Mouse (Mus musculus) inflammation-experienced regulatory T-cells, adult 6 months (primary cell): ENCODE results near the gene Mpp4. TPM values are rescaled to one million over a fixed set of nuclear protein-coding genes. Genes with fewer than 3 reads are reported as not detected.
A peak's percentile ranks its signal among the peaks of the same experiment; 100 is the strongest.

Experiments
- ATAC-seq: one replicate; pipeline ENCODE4 v1.8.0; 2017
- polyA plus RNA-seq, 3 experiments: library from polyadenylated mRNA; unstranded; fragments of 100-300 nt; shearing (Covaris generic); gene quantifications; one replicate each; pipeline ENCODE4 v1.2.1; 2017

Gene Mpp4
- polyA plus RNA-seq, 3 experiments from 2014 or later, result 0.20 to 0.44 (median 0.35) TPM

DNA sequence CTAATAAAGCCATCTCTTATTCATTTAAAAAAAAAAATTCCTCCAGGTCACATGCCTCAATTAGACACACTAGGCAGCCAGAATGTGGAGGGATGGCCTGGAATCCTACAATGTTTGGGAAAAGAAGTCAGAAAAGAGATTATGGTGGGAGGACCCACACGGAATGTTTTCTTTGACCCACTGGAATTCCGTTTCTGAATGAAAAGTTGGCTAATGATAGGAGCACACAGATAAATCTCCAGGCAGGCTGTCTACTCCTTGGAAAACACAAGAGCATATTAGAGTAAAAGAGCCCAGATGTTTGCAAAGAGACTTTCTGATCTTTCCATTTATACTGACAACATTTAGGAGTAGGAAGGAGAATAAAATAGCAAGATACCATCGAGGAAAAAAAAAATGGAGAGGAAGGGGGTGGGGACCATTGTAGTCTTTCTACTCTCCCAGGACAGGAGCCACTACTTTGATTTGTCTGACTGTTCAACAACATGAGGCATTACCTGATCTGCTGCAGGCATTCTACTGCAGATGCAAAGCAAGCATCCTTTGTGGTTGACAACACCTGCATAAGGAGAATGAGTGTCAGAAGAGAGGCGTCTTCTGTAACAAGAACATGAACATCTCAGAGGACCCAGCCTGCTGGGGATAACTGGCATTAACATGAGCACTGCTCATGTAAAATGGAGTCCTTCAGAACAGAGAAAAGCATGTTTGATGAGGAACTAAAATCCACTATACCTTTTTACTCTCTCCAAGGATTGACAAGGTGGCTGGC lies 4.7 kb upstream of the Mpp4 start:
- no peak for ATAC-seq

DNA sequence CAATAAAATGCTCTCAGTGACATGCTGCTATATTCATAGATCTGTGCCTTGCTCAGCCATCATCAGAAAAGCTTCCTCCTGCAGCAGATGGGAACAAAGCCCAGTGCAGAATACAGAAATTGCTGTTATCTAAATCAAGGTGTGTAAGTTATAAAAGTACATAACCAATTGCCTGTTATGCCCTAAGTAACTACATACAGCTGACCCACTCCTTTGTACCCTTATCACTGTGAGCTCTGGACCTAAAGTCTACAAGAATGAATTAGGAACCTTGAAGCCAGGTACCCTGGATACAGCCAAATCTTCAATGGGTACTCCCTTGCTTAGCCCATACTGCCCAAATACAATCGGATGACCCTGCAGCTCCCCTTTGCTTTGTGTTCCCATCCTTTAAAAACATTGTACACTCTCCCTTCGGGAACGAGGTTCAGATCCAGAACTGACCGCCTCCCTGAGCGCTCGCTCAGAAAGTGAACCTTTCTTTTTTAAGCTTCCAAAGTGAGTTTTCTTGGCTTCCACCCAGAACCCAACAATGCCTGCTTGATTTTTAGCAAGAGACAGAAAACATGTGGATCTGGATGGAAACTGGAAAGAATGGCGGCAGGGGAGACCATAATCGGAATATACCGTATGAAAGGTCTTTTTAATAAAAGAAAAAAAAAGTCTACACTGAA lies 3.2 kb upstream of the Mpp4 start:
- no peak for ATAC-seq

DNA sequence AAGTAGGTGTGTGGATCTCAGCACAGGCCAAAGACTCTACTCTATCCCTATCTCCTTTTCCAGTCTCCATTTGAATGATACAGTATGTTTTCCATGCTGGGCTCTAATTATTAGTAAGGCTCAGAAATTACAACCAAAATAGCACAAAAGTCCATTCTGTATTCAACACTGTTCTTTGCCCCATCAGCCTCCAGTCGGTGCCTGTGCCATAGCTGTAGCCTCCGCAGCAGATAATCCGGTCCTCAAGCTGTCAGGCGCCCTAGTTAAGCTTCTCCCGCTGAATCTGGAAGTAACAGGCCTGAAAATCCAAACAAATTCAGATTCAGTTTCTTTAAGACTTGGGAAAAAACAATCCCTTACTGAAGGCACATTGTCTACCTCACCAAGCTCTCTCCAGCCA lies 729 bp upstream of the Mpp4 start:
- no peak for ATAC-seq

DNA sequence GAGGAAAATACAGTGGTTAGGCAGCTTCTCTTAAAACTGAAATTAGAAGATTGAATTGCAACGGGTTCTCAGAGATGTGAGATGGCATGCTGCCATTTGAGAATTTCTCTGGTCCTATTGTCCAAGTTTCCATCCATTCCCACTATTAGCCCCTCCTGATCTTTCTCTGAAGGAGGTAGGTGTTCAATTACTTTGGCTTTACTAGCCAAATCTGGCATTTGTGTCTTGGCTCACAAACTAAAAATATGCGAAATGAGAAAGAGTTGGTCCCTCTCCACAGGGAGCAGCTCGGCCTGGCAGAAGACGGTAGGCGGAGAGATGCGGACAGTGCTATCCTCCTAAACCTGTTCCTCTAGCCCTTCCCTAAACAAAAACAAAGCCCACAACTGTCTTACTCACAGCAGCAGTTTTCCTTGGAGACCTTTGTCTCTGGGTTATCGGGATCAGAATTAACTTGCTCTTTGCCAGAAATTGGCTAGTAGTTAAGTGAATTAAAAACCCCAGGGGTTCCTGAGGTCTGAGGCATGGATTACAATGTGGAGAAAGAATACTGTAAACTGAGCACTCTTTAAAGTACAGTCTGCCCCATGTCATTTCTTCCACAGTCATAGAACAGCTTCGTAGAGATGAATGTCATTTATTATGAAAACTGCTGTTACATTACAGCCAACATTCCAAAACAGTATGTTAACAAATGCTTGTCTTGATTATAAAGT lies 722 bp downstream of the Mpp4 start:
- ATAC-seq, result no peak

DNA sequence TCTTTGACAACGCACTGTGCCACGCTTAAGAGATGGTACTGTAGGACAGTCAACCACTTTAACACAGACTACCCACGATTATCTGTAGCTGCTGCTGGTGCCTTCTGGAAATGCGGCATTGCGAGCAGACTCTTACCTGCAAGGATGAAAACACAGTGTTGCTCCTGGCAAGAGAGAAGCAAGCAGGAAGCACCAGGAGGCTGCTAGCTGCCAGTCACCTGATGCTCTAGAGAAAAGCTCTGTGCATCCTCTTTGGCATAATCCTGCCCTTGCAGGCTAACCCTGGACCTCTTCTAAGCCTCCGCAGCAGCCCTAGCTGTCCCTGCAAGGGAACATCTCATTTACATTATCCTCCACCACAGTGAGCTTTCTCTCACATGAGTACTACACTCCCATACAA lies 1.8 kb downstream of the Mpp4 start:
- no peak for ATAC-seq

DNA sequence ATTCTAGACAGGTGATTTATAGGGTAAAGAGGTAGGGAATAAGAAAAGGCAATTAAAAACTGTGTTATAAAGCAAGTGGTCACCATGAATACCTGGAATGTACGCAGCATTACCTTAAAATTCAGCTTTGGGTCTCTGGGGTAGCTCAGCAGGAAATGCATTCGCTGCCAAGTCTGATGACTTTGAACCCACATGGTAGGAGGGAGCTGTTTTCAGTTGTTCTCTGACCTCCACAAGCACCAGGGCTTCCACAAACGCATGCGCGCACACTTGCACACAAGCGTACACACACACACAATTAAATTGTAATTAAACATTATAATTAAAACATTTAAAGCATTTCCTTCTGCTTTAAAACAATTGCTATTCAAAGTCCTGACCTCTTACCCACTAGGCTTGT lies 2.3 kb downstream of the Mpp4 start:
- no peak for ATAC-seq

DNA sequence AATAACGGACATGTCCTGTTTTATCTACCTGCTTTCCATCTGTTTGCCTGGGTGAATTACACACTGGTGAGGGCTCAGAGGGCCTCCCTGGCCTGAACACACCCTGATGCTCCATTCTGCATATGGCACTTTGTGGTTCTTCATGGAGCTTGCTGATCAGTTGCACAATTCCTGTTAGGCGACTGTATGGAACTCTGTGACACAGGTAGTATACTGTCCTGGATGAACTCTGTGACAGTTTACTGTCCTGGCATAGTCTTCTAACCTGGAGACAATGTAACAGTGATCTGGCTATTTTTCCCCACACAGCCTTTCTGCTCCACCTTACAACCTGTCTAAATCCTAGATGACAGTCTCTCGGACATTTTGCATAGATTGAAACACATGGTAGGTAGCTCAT lies 4.1 kb downstream of the Mpp4 start:
- no peak for ATAC-seq

DNA sequence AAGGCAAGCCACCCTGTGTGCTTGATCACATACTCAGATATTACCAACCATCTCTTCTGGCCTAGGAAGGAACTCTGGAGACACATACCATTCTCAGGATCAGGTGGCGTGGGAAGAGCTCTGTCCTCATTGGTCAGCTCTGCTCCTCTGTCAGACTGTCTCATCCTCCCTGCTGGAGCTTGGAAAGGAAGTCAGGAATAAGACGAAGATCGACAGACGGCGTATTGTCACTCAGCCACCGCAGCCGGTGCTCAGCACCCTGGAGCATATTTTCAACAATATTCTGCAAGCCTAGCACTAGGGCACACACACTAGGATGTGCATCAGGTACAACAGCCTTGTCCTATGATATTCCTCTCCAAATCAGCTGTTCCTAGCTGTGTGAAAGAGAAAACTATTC lies 4.7 kb downstream of the Mpp4 start:
- ATAC-seq, result no peak

DNA sequence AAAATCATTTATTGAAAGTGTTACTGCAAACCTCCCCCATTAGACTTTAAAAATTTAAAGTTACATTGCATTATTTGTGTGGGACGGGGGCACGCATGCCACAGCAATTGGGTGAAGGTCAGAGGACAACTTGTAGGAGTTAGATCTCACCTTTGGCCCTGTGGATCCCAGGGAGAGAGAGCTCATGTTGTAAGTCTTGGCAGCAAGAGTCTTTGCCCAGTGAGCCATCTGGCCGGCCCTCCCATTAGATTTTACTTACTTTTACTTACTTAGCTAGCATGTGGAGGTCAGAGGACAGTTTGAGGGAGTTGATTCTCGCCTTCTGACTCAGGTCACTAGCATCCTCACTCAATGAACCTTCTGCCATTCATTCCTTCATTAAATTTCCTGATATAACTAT lies 5.3 kb downstream of the Mpp4 start:
- ATAC-seq, result no peak

DNA sequence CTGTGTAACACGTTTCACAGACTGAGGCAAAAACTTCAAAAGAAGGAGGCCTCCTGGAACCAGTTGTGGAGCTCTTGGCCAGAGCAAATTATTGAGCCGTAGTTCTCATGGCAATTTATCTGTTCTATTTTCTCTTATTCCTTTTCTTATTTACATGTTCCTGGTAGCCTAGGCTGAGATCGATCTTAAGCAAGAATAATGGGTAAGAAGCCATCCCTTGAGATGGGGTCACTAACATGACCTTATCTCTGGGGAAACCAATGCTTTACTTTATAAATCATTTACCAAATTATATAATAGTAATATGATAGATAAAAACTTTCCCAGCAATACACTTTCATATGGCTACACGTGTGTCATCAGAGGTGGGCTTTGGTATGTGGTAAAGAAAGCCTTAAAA lies 10.8 kb downstream of the Mpp4 start:
- ATAC-seq, result no peak

DNA sequence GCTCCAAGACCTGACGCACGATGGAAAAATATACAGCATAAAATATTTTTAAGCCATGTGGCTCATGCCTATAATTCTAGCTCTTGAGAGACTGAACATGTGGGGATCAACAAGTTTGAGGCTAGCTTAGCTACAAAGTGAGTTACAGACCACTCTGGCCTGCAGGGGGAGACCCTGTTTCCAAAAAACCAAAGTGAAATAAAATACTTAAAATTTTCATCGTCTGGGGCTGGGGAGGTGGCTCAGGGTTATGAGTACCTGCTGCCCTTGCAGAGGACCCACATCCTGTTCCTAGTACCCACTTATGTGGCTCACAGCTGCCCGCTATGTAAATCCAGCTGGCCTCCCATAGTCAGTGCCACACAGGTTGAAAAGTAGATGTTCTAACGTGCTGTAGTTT lies 12.6 kb downstream of the Mpp4 start:
- ATAC-seq, result no peak

DNA sequence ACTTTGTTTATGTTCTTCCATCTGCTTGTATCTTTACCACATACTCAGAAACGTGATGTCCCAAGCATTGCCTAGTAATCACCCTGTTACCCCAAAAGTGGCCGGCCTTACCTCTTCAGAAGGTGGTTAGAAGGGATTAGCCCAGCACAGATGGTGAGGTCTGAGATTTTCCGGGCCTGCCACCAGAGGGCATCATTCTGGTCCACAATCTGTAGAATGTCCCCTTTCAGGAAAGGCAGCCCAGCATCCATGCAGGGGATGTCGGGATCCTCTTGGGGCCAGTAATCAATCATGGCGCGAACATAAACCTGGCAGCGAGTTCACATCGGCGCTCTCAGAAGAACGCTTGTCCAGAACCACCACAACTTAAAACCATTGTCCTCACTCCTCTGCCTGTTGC lies 18.6 kb downstream of the Mpp4 start:
- ATAC-seq, result no peak

DNA sequence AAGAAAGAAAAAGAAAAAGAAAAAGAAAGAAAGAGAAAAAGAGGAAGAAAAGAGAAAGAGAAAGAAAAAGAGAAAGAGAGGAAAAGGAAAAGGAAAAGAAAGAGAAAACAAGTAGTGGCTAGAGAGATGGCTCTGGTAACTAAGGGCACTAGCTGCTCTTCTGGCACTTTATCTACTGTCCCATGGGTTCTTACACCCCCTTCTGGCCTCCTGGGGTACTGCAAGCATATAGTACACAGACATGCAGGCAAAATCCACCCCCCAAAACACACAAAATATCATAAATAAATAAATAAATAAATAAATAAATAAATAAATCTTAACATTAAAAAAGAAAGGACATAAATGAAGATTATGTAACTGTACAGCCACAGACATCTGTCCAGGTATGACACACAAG lies 20.4 kb downstream of the Mpp4 start:
- peak; percentile 75 for ATAC-seq

DNA sequence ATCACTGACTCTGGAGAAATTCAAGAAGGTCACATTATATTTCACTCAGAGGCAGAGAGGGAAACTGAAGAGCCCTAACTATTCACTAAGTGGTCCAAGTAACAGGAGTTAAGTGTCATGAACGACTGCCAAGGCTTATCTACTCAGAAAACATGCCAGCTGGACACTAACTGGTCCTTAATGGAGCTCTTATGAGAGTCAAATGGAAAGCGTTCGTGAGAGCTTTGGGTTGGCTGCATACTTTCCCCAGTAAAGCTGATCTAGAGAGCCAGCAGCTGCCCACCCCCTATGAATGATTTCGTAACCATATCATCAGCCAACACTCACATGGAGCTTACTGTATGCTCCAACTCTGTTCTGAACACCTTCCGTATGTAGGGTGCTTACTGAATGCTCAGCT lies 28.8 kb downstream of the Mpp4 start:
- no peak for ATAC-seq

DNA sequence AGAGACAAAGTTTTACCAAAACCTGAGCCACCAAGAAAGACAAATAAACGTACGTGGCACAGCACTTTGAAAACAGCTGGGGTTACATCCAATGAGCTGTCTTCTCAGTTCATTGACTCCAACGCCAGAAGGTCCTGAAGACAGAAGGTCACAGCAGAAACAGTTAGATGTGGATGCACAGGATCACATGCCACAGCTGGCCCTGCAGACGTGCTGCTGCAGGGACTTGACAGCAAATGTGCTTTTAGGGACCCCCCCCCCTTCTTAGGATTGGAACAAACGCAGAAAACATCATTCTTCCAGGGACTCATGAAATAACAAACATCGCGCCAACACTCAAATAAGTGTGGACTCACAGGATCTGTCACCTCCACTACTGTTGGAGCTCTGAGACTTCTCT lies 34.3 kb downstream of the Mpp4 start:
- ATAC-seq, result no peak

DNA sequence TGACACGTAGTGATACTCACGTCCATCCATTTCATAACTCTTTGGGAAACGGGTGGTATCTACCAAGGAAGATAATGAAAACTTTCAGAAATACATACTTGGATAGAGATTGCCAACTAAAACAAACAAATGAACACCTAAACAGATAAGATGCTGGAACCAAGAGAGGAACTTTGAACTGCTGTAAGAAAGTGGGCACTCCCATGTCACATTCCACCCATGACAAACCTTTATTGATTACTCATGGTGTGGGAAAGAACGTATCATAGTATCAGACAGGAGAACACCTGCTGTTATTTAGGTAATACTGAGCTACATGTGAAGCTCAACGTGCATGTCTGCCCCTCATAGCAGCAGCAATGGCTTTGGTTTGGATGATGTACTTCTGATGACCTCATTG lies 37.6 kb downstream of the Mpp4 start:
- ATAC-seq, result no peak

DNA sequence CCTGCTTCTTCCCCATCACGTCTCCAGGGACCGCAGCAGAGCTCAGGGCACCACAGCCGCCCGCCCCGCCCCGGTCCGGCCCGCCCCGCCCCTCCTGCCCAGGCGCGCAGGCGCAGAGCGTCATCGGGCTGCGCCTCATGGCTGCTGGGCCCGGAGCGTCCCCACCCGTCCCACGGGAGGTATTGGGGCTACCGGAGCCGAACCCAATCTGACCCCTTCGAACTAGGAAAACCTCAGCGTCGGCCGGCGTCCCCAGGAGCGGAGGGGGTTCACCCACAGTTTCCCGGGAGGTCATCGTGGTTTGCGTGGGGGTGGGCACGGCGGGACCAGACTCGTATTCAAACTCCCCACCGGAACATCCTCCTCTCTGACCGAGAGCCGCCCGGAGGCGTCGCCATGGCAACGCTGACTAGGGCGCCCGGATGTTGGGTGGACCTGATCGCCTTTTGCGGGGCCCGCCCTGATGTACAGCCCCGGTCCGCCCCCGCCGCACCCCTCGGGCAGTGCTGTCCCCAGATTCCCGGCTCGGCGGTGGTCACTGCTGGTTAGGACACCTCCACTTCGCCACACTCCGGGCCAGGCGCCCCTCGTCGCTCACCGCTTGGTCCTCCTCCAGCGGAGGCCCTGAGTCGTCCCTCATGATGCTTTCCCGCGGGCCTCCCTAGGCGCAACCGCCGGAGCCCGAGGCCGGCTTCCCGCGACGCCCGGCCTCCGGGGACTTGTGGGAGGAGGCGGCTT lies 43.3 kb downstream of the Mpp4 start, which contains the start of gene Tmem237:
TSS of gene Tmem237 (minus strand) at position 689 of the 738 bp plus-strand sequence.
- peak; percentile 85 for ATAC-seq

DNA sequence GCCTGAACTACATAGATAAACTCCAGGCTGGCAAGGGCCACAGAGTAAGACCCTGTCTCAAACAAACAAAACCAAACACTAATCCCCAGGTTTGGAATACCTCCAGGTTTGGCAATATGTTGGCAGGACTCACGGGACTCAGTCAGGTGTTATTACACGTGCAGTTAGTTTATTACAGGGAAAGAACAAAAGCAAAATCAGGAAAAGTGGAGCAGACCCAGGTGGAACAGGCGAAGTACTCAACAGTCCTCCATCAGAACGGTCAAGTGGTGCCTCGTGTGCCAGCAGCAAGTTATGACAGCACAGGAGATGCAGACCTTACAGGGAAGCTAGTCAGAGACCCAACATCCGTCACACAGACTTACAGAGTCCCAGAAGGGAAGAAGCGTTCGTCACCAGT lies 52.7 kb downstream of the Mpp4 start:
- ATAC-seq, result no peak

DNA sequence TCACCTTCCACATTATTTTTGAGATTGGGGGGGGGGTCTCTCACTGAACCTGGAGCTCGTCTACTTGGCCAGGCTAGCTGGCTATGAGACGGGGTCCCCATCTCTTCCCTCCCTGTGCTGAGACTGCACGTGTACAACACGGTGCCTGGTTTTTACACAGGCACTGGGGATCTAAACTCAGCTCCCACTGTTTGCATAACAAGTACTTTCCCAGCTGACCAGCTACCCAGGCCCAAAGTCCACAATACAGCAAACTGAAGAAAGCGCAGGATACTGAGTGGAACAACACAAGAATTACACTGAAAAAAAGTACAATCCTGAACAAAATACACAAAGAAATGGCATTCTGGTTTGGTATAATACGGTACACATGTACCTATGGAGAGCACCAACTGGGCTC lies 61.1 kb downstream of the Mpp4 start:
- ATAC-seq, result no peak

DNA sequence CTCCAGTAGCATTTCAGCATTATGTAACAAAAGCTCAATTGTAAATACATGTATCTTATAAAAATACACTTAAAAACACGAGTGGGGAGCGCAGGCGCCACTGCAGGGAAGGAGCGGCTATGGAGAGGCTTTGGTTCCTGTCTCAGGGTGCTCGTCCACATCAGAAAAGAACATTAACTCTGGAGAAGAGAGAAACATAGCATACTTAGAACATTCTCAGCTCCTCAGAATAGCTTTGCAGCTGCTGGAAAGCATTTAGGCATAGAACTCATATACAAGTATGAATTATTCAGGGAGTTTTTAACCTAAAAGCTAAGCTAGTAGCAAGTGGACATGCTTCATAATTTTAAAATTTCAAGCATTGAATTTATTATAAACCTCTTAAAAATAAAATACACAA lies 62.2 kb downstream of the Mpp4 start:
- no peak for ATAC-seq

DNA sequence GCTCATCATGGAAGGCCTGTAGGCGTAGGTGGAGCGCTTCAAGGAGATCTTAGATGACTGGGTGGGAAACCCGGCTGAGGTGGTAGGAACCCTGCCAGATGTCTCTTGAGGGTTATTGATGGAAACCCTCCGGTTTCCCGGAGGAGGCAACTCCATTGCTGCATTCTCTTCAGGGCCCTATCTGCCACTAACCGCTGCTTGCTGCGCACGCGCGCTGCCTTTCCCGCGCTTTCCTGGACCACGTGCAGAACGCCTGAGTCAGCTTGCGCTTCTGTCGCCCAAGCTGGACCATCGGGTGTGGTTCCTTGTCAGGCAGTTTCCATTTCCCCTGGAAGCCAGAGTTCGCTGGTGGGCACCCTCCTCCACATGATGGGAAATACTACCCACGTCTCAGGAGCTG lies 68.5 kb downstream of the Mpp4 start, which contains the start of gene C2cd6:
TSS of gene C2cd6 (minus strand) at position 196 of the 400 bp plus-strand sequence.
- no peak for ATAC-seq
